In the genomic region with DNA sequence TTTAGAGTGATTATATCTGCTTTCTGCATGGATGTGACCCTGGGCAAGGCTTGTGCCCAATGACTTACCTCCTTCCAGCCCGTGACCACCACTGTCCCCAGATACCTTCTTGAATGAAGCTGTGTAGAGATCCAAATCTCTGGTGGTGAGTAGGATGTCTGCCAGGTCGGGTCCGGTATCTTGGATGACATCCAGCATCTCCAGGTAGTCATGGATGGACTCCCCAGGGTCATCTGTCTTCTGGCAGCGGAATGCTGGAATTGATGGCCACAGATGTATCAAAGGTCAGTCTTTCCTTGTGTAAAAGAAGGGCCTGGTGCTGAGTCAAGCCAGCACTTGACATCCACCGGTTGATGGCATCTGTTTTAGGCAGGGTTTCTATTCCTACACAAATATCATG, we compare ENCODE assay signal across 23 mouse cellular contexts. TPM values are rescaled to one million over a fixed set of nuclear protein-coding genes. Genes with fewer than 3 reads are reported as not detected.
DNase-seq lines count a peak whose midpoint lies in the region; ATAC-seq and TF ChIP-seq lines count a peak whose summit lies in the region.
"Had no signal": no experiment of that assay in that cellular context is flagged by ENCODE, and none has a peak within 500 bp of the region (broad histone marks: within the 10 kb centered on the region; RNA-seq: fewer than 3 reads in every experiment).

No protein-coding gene starts in this region.

- no peaks in the 10 kb centered on the region for H3K4me1 ChIP-seq in kidney, embryonic 15.5 days
- H3K4me1 ChIP-seq in midbrain, embryonic 11.5 days (ENCODE audit: control insufficient read depth, insufficient read depth, low read length): peaks cover under 1% of the 10 kb centered on the region; the same call in 1 of the 2 replicates
- H3K4me1 ChIP-seq in midbrain, embryonic 10.5 days: peaks cover 4% of the 10 kb centered on the region
- H3K4me1 ChIP-seq: forebrain, embryonic 13.5 days; heart, embryonic 15.5 days had no signal

- ATAC-seq in kidney, embryonic 15.5 days (replicated peaks; ENCODE audit: low FRiP score): no peak
- no peak for ATAC-seq in midbrain, embryonic 11.5 days (ENCODE audit: low FRiP score)
- no peak for ATAC-seq in frontal cortex, adult (ENCODE audit: low TSS enrichment)
- ATAC-seq: forebrain, embryonic 13.5 days; forebrain, postnatal 0 days had no signal

- TF ChIP-seq POLR2A in myocyte (IDR thresholded peaks at IDR 0.05; ENCODE audit: insufficient read length, low read depth): no peak

- no peak overlapping the region for H3K4me3 ChIP-seq in kidney, embryonic 15.5 days (replicated peaks)
- no peak overlapping the region for H3K4me3 ChIP-seq in midbrain, embryonic 11.5 days (ENCODE audit: low read depth, low read length)
- H3K4me3 ChIP-seq in midbrain, embryonic 10.5 days: no peak overlapping the region
- H3K4me3 ChIP-seq in myocyte: no peak overlapping the region
- H3K4me3 ChIP-seq: embryonic facial prominence, embryonic 10.5 days; forebrain, embryonic 13.5 days; gastrocnemius, adult 2 months; heart, embryonic 15.5 days; hindbrain, embryonic 10.5 days had no signal

- H3K9ac ChIP-seq in kidney, embryonic 15.5 days: no peak overlapping the region
- H3K9ac ChIP-seq in midbrain, embryonic 11.5 days (ENCODE audit: low read length): no peak overlapping the region
- H3K9ac ChIP-seq: forebrain, embryonic 13.5 days; forebrain, postnatal 0 days; heart, embryonic 15.5 days; hindbrain, embryonic 14.5 days had no signal

- peak; percentile 85 for DNase-seq in heart, adult 11 months
- DNase-seq in heart, postnatal 36 days: no peak
- peak; percentile 53 for DNase-seq in kidney, adult 18-20 months
- DNase-seq in midbrain, embryonic 11.5 days (ENCODE audit: low spot score, missing footprints): peak; percentile 41
- no peak for DNase-seq in midbrain, embryonic 10.5 days (ENCODE audit: low spot score)
- DNase-seq: adrenal gland, postnatal 25 days; cerebellum, adult 18-20 months; cerebellum, adult 9-11 months; cerebellum, postnatal 36 days; forebrain, postnatal 0 days; gastrocnemius, adult 2 months; gastrocnemius, postnatal 25 days; heart, postnatal 14 days had no signal

- H3K9me3 ChIP-seq in kidney, embryonic 15.5 days (replicated peaks): no peaks in the 10 kb centered on the region
- no peaks in the 10 kb centered on the region for H3K9me3 ChIP-seq in midbrain, embryonic 11.5 days (ENCODE audit: control insufficient read depth, low read length)
- no peaks in the 10 kb centered on the region for H3K9me3 ChIP-seq in midbrain, embryonic 10.5 days (replicated peaks)
- H3K9me3 ChIP-seq: embryonic facial prominence, embryonic 10.5 days; forebrain, embryonic 13.5 days; heart, embryonic 15.5 days; hindbrain, embryonic 10.5 days had no signal

- peaks cover 3% of the 10 kb centered on the region for H3K79me2 ChIP-seq in myocyte (ENCODE audit: control insufficient read depth, insufficient read depth)

- H3K36me3 ChIP-seq in kidney, embryonic 15.5 days: no peaks in the 10 kb centered on the region
- no peaks in the 10 kb centered on the region for H3K36me3 ChIP-seq in midbrain, embryonic 11.5 days (ENCODE audit: control insufficient read depth, insufficient read depth, low read length)
- no peaks in the 10 kb centered on the region for H3K36me3 ChIP-seq in midbrain, embryonic 10.5 days
- no peaks in the 10 kb centered on the region for H3K36me3 ChIP-seq in myocyte (ENCODE audit: control insufficient read depth, insufficient read depth)
- H3K36me3 ChIP-seq: embryonic facial prominence, embryonic 10.5 days; heart, embryonic 15.5 days; hindbrain, embryonic 10.5 days had no signal

- H3K27ac ChIP-seq in kidney, embryonic 15.5 days: no peak overlapping the region
- no peak overlapping the region for H3K27ac ChIP-seq in midbrain, embryonic 11.5 days (ENCODE audit: low read depth, low read length)
- no peak overlapping the region for H3K27ac ChIP-seq in midbrain, embryonic 10.5 days (replicated peaks)
- H3K27ac ChIP-seq: embryonic facial prominence, embryonic 10.5 days; forebrain, embryonic 13.5 days; gastrocnemius, adult 2 months; heart, embryonic 15.5 days; hindbrain, embryonic 10.5 days; hindbrain, embryonic 14.5 days had no signal

- H3ac ChIP-seq in myocyte (ENCODE audit: control insufficient read depth, insufficient read length): no peak overlapping the region

- intact Hi-C loops in heart, postnatal 36 days (cut with DNase I): loop anchor here (5.0 kb wide), 1 partner anchor 218 kb away; no protein-coding TSS in a partner anchor

- no peak overlapping the region for H3K4me2 ChIP-seq in kidney, embryonic 15.5 days
- no peak overlapping the region for H3K4me2 ChIP-seq in midbrain, embryonic 11.5 days
- peak overlapping the region; percentile 10 for H3K4me2 ChIP-seq in myocyte (ENCODE audit: low read depth)
- H3K4me2 ChIP-seq: forebrain, embryonic 13.5 days; heart, embryonic 11.5 days; heart, embryonic 15.5 days; hindbrain, embryonic 14.5 days had no signal

- H3K27me3 ChIP-seq in kidney, embryonic 15.5 days: no peaks in the 10 kb centered on the region
- no peaks in the 10 kb centered on the region for H3K27me3 ChIP-seq in midbrain, embryonic 11.5 days (ENCODE audit: control insufficient read depth, insufficient read depth, low read length)
- no peaks in the 10 kb centered on the region for H3K27me3 ChIP-seq in midbrain, embryonic 10.5 days (ENCODE audit: low read depth, poor library complexity, severe bottlenecking)
- H3K27me3 ChIP-seq in myocyte (ENCODE audit: control insufficient read depth, insufficient read depth, insufficient read length): no peaks in the 10 kb centered on the region
- H3K27me3 ChIP-seq: forebrain, embryonic 13.5 days; heart, embryonic 15.5 days had no signal

- WGBS in kidney, embryonic 15.5 days: 79% methylated on average over 5 of the region's 5 CpGs
- 87% methylated on average over 5 of the region's 5 CpGs for WGBS in midbrain, embryonic 11.5 days
- WGBS in midbrain, embryonic 10.5 days: 87% methylated on average over 5 of the region's 5 CpGs

TF ChIP-seq in myocyte, 11 proteins besides CTCF, POLR2A, EP300 and RAD21:
- no peak for TF ChIP-seq MYOG (IDR thresholded peaks at IDR 0.05; ENCODE audit: control insufficient read depth in 1 of 3, insufficient read depth in 1 of 3, insufficient read length in 2 of 3, low read depth in 2 of 3)
- TF ChIP-seq USF1 (IDR thresholded peaks at IDR 0.05; ENCODE audit: low read depth): no peak
- no peak for TF ChIP-seq E2F4 (IDR thresholded peaks at IDR 0.05; ENCODE audit: insufficient read depth)
- no peak for TF ChIP-seq MAX (IDR thresholded peaks at IDR 0.05; ENCODE audit: low read depth)
- no peak for TF ChIP-seq CEBPB (IDR thresholded peaks at IDR 0.05; ENCODE audit: insufficient read depth, poor library complexity, severe bottlenecking)
- TF ChIP-seq TCF12 (IDR thresholded peaks at IDR 0.05; ENCODE audit: insufficient read depth, poor library complexity, severe bottlenecking): no peak
- TF ChIP-seq MYOD1 (IDR thresholded peaks at IDR 0.05; ENCODE audit: control insufficient read depth in 1 of 3, insufficient read length in 2 of 3, low read depth in 2 of 3): no peak
- TF ChIP-seq TCF3 (IDR thresholded peaks at IDR 0.05; ENCODE audit: insufficient read length, low read depth): no peak
- TF ChIP-seq POLR2AphosphoS2 (IDR thresholded peaks at IDR 0.05; ENCODE audit: insufficient read length, low read depth): no peak
- TF ChIP-seq SRF (IDR thresholded peaks at IDR 0.05; ENCODE audit: control insufficient read depth, insufficient read length, low read depth): no peak
- no peak for TF ChIP-seq REST (IDR thresholded peaks at IDR 0.05; ENCODE audit: insufficient read depth, insufficient read length)

RNA-seq across cellular contexts. Expression of a gene that starts 4.2 kb away (rescaled TPM):
- total RNA-seq in heart, postnatal 36 days (2021): 10 to 100 TPM; 23.5 to 29.3 TPM
- 34.9 and 35.6 TPM in 2 replicates for polyA plus RNA-seq in kidney, embryonic 15.5 days (2015; fragmentation: Nextera tagmentation; extraction: Ambion mirVana)
- polyA plus RNA-seq in midbrain, embryonic 11.5 days (2014; fragmentation: Nextera tagmentation; extraction: Ambion mirVana): 23.7 and 25.7 TPM in 2 replicates
- polyA plus RNA-seq in midbrain, embryonic 10.5 days (2016; fragmentation: Nextera tagmentation; extraction: Ambion mirVana): 24.1 and 26.7 TPM in 2 replicates
- 11.9 TPM for polyA plus RNA-seq in myocyte (2012; fragmentation: generic; extraction: Trizol)

RNA-seq across cellular contexts. Expression of a gene that starts 45.3 kb away (rescaled TPM):
- under 1 TPM in 1 of 2 experiments, not detected in 1; 0.08 TPM for total RNA-seq in heart, postnatal 36 days (2021)
- 0.10 TPM in 1 of 2 replicates, not detected in the other for polyA plus RNA-seq in kidney, embryonic 15.5 days (2015; fragmentation: Nextera tagmentation; extraction: Ambion mirVana)
- polyA plus RNA-seq in midbrain, embryonic 11.5 days (2014; fragmentation: Nextera tagmentation; extraction: Ambion mirVana): 0.11 TPM in 1 of 2 replicates, not detected in the other
- polyA plus RNA-seq in midbrain, embryonic 10.5 days (2016; fragmentation: Nextera tagmentation; extraction: Ambion mirVana): 0.06 TPM in 1 of 2 replicates, not detected in the other
- polyA plus RNA-seq in myocyte (2012; fragmentation: generic; extraction: Trizol): 0.26 TPM
- total RNA-seq: gastrocnemius, postnatal 25 days; MEL had no signal
- polyA plus RNA-seq: forebrain, embryonic 13.5 days; forebrain, postnatal 0 days; heart, embryonic 11.5 days; hindbrain, embryonic 14.5 days had no signal

Comparison
In these comparisons a context has a peak if more than half of its experiments do, and no peak if none do; other contexts are left out.
1. DNase-seq: peak in heart, adult 11 months (single experiment), kidney, adult 18-20 months (single experiment) and midbrain, embryonic 11.5 days (single experiment); none in heart, postnatal 36 days (0 of 2) and midbrain, embryonic 10.5 days (single experiment).